Mouse (Mus musculus): Measurements from ENCODE around the gene A830031A19Rik.

Gene A830031A19Rik

GRCm38 (mm10) chr11:24000675-24001074 lies 74.2 kb downstream of the A830031A19Rik start:
- DNase-seq: no peak

Data from spleen, adult 18-20 months (tissue).